Mouse (Mus musculus): ENCODE data around the gene 1700025F22Rik. TPM values are rescaled to one million over a fixed set of nuclear protein-coding genes. Genes with fewer than 3 reads are reported as not detected.
A peak's percentile ranks its signal among the peaks of the same experiment; 100 is the strongest.
"Not testable (repeated sequence)": the region's sequence is repeated elsewhere in the genome, so short reads cannot be mapped to it uniquely, and the experiment has no call there.

1700025F22Rik gene
- polyA plus RNA-seq, 1 experiment from 2014 or later: not detected

DNA sequence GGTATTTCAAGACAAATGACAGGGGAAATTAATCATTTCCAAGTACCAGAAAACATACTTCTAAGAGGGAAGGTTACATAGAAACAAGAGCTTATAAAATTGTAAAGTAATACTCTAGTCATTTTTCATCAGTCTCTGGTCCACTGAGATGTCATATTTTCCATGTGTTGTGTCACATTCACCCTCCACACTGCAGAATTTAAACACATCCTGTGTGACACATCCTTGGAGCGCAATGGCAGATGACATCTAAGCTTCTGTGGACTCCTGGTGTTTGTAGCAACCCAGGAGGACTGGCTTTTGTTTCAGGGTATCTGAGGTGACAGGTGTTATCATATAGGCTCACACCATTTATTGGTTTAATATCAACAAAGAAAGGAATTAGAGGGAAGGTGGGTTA, 35.4 kb downstream of the 1700025F22Rik start:
- Histone ChIP-seq H3K27me3 (ENCODE audit: control insufficient read depth, insufficient read depth, low read length) (no peaks in the 10 kb centered on the region), H3K4me2 (replicated peaks; ENCODE audit: low read depth, low read length) (no peak overlapping the region)
- 96% methylated on average over 1 of the region's 1 CpGs for WGBS

DNA sequence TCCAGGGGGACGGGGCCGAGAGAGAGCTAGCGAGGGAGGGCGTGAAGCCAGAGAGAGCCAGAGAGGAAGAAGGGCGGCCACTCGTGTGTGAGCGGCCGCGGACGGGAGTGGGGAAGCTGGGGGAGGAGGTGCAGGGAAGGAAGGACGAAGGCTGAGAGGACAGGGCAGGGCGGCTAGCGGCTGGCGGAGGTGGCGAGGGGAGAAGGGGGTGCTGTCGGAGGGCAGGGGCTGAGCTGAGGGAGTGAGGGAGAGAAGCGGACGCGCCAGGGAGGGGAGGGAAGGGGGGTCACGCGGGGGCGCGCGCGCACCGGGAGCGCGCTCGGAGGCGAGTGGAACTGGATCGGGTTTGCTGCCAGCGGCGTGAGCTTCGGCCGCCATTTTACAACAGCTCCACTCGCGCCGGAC, 44.1 kb downstream of the 1700025F22Rik start:
- H3K4me3 ChIP-seq (ENCODE audit: low read depth, low read length): peak overlapping the region; percentile 27; the same call in 1 of the 2 replicates
- H3K4me2 ChIP-seq (replicated peaks; ENCODE audit: low read depth, low read length): peak overlapping the region; percentile 31; the same call in 1 of the 2 replicates
- peak; percentile 43 for DNase-seq (ENCODE audit: low spot score)
- H3K27ac ChIP-seq (ENCODE audit: low read depth, low read length); H3K9me3 ChIP-seq (ENCODE audit: control insufficient read depth, low read length); H3K4me1 ChIP-seq (replicated peaks; ENCODE audit: control insufficient read depth, insufficient read depth, low read length); H3K27me3 ChIP-seq (ENCODE audit: control insufficient read depth, insufficient read depth, low read length); H3K36me3 ChIP-seq (ENCODE audit: control insufficient read depth, insufficient read depth, low read length): not testable (repeated sequence)
- peak overlapping the region; percentile 37; the same call in 1 of the 2 replicates for H3K9ac ChIP-seq (ENCODE audit: low read depth, low read length)
- peak; percentile 99 for ATAC-seq (ENCODE audit: low FRiP score)
- WGBS: 6% methylated on average over 8 of the region's 38 CpGs

More for the DNA sequence above, 35.4 kb downstream of the 1700025F22Rik start:
- DNase-seq (ENCODE audit: low spot score) (no peak), ATAC-seq (ENCODE audit: low FRiP score) (no peak)
- H3K27ac ChIP-seq (ENCODE audit: low read depth, low read length): no peak overlapping the region
- no peaks in the 10 kb centered on the region for H3K4me1 ChIP-seq (replicated peaks; ENCODE audit: control insufficient read depth, insufficient read depth, low read length)
- no peaks in the 10 kb centered on the region for H3K9me3 ChIP-seq (ENCODE audit: control insufficient read depth, low read length)
- H3K36me3 ChIP-seq (ENCODE audit: control insufficient read depth, insufficient read depth, low read length): no peaks in the 10 kb centered on the region
- H3K9ac ChIP-seq (ENCODE audit: low read depth, low read length): no peak overlapping the region
- no peak overlapping the region for H3K4me3 ChIP-seq (ENCODE audit: low read depth, low read length)

DNA sequence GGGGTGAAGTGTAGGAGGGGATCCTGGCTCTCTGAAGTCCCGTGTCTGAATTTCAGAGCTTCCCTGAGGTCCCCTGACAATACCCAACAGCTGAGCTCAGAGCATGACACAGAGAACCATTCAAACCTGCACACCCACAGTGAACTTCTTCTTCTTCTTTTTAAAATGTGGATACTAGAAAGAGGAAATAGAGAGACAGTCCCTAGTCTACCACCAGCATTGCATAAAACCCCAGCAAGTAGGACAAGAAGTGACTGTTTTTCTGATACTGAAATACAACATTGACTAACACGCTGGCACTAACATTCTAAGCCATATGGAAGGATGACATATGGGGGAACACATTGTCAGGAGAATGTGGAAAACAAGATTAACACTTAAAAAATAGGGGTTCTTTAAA, 45.8 kb downstream of the 1700025F22Rik start:
- Histone ChIP-seq H3K27ac (ENCODE audit: low read depth, low read length) (no peak overlapping the region), H3K4me1 (replicated peaks; ENCODE audit: control insufficient read depth, insufficient read depth, low read length) (no peaks in the 10 kb centered on the region), H3K9ac (ENCODE audit: low read depth, low read length) (no peak overlapping the region), H3K36me3 (ENCODE audit: control insufficient read depth, insufficient read depth, low read length) (no peaks in the 10 kb centered on the region), H3K27me3 (ENCODE audit: control insufficient read depth, insufficient read depth, low read length) (no peaks in the 10 kb centered on the region), H3K4me2 (replicated peaks; ENCODE audit: low read depth, low read length) (no peak overlapping the region), H3K4me3 (ENCODE audit: low read depth, low read length) (no peak overlapping the region), H3K9me3 (ENCODE audit: control insufficient read depth, low read length) (no peaks in the 10 kb centered on the region)
- DNase-seq (ENCODE audit: low spot score): no peak
- WGBS: 86% methylated on average over 2 of the region's 2 CpGs
- ATAC-seq (ENCODE audit: low FRiP score): no peak

DNA sequence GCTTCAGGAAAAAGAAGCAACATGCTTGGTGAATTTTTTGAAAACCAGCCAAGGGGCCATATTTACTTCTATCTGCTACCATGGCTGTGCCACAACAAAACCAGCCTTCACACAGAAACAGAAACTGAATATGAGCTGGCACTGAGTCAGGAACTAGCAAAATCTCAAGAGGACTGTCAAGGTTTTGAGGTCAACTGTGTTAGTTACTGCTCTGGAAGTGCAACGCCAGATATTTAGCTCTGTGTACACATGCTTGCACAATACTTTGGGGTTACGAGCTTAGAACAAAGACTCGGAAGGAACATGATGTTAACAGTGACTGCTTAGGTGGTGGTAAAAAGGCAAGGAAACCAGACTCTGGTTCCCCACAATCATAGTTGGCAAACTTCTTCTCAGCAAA, 57.4 kb downstream of the 1700025F22Rik start:
- H3K27ac ChIP-seq (ENCODE audit: low read depth, low read length): no peak overlapping the region
- DNase-seq (ENCODE audit: low spot score) (no peak), ATAC-seq (ENCODE audit: low FRiP score) (no peak)
- H3K9ac ChIP-seq (ENCODE audit: low read depth, low read length): no peak overlapping the region
- no peaks in the 10 kb centered on the region for H3K27me3 ChIP-seq (ENCODE audit: control insufficient read depth, insufficient read depth, low read length)
- no peak overlapping the region for H3K4me3 ChIP-seq (ENCODE audit: low read depth, low read length)
- H3K4me1 ChIP-seq (replicated peaks; ENCODE audit: control insufficient read depth, insufficient read depth, low read length): no peaks in the 10 kb centered on the region
- H3K9me3 ChIP-seq (ENCODE audit: control insufficient read depth, low read length): no peaks in the 10 kb centered on the region
- 87% methylated on average over 3 of the region's 3 CpGs for WGBS
- H3K36me3 ChIP-seq (ENCODE audit: control insufficient read depth, insufficient read depth, low read length): no peaks in the 10 kb centered on the region
- no peak overlapping the region for H3K4me2 ChIP-seq (replicated peaks; ENCODE audit: low read depth, low read length)

DNA sequence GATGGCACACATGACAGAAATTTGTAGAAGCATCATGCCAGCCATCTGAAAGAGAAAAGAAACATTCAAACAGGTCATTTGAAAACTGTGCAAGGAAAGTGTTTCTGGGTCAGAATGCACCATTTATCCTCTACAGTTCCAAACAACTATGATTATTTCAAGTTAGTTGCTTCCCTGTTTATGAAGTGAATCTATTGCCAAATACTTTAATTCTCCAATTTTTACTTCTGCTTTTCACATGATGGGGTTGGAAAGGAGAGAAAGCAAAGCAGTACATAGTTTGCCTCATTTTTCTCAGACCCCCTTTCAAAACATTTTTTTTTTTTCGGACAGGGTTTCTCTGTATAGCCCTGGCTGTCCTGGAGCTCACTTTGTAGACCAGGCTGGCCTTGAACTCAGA, 63.2 kb downstream of the 1700025F22Rik start:
- Histone ChIP-seq H3K27me3 (ENCODE audit: control insufficient read depth, insufficient read depth, low read length) (no peaks in the 10 kb centered on the region), H3K9ac (ENCODE audit: low read depth, low read length) (no peak overlapping the region), H3K36me3 (ENCODE audit: control insufficient read depth, insufficient read depth, low read length) (no peaks in the 10 kb centered on the region), H3K4me1 (replicated peaks; ENCODE audit: control insufficient read depth, insufficient read depth, low read length) (no peaks in the 10 kb centered on the region), H3K4me3 (ENCODE audit: low read depth, low read length) (no peak overlapping the region), H3K4me2 (replicated peaks; ENCODE audit: low read depth, low read length) (no peak overlapping the region), H3K27ac (ENCODE audit: low read depth, low read length) (no peak overlapping the region), H3K9me3 (ENCODE audit: control insufficient read depth, low read length) (no peaks in the 10 kb centered on the region)
- WGBS: 68% methylated on average over 1 of the region's 1 CpGs
- ATAC-seq (ENCODE audit: low FRiP score): no peak
- DNase-seq (ENCODE audit: low spot score): no peak

DNA sequence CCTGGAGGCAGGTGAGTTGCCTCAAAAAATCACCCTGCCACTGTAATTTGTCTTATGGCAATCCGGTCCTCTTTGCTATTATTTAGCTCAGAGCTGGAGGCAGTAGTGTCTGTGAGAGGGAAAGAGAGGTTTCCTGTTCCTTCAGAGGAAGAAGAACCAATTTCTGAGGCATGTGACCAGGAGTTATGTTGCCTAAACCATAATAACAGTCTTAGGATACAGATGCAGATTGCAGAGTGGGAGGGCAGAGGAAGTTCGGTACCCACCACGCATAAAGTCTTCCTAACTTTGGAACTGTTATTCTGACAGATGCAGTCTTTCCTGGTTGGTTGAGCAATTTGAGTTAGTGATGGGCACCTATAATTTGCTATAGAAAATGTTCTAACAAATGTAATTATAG, 66.7 kb downstream of the 1700025F22Rik start:
- Histone ChIP-seq H3K4me3 (ENCODE audit: low read depth, low read length) (no peak overlapping the region), H3K9ac (ENCODE audit: low read depth, low read length) (no peak overlapping the region), H3K36me3 (ENCODE audit: control insufficient read depth, insufficient read depth, low read length) (no peaks in the 10 kb centered on the region), H3K27ac (ENCODE audit: low read depth, low read length) (no peak overlapping the region), H3K9me3 (ENCODE audit: control insufficient read depth, low read length) (no peaks in the 10 kb centered on the region), H3K4me2 (replicated peaks; ENCODE audit: low read depth, low read length) (no peak overlapping the region), H3K4me1 (replicated peaks; ENCODE audit: control insufficient read depth, insufficient read depth, low read length) (no peaks in the 10 kb centered on the region), H3K27me3 (ENCODE audit: control insufficient read depth, insufficient read depth, low read length) (peaks cover 2% of the 10 kb centered on the region; the same call in 1 of the 2 replicates)
- no peak for ATAC-seq (ENCODE audit: low FRiP score)
- no peak for DNase-seq (ENCODE audit: low spot score)
- 86% methylated on average over 3 of the region's 3 CpGs for WGBS

DNA sequence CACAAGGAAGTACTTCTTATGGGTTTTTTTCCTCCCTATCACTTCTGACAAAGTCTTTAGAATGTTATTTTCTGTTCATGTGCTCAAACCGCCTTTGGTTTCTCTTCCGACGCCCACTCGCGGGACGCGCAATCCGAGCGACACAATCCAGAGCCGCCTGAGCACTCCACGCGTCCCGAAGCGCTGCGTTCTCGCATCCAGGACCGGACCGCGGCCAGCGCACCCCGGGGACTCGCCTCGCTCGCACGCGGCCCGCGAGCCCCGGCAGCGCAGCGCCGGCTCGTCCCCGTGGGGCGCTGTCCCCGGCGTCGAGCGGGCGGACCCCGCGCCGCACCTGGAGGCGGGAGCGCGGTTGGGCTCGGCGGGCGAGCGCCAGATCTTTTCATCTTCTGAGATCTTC, 73.0 kb downstream of the 1700025F22Rik start:
- WGBS: 7% methylated on average over 38 of the region's 50 CpGs
- Histone ChIP-seq H3K4me3 (ENCODE audit: low read depth, low read length) (peak overlapping the region; percentile 12; the same call in 1 of the 2 replicates), H3K4me2 (replicated peaks; ENCODE audit: low read depth, low read length) (peak overlapping the region; percentile 34; the same call in 1 of the 2 replicates)
- peak; percentile 12 for DNase-seq (ENCODE audit: low spot score)
- ATAC-seq (ENCODE audit: low FRiP score); H3K36me3 ChIP-seq (ENCODE audit: control insufficient read depth, insufficient read depth, low read length); H3K9ac ChIP-seq (ENCODE audit: low read depth, low read length); H3K4me1 ChIP-seq (replicated peaks; ENCODE audit: control insufficient read depth, insufficient read depth, low read length); H3K27me3 ChIP-seq (ENCODE audit: control insufficient read depth, insufficient read depth, low read length); H3K27ac ChIP-seq (ENCODE audit: low read depth, low read length); H3K9me3 ChIP-seq (ENCODE audit: control insufficient read depth, low read length): not testable (repeated sequence)

Other genes with a start within 250 kb of the 1700025F22Rik start
- gene Zp1, start 244.7 kb downstream of the 1700025F22Rik start, polyA plus RNA-seq (2014; fragmentation: Nextera tagmentation; extraction: Ambion mirVana): not detected in 2 replicates
- gene Ptgdr2, start 228.2 kb downstream of the 1700025F22Rik start, polyA plus RNA-seq (2014; fragmentation: Nextera tagmentation; extraction: Ambion mirVana): 0.10 TPM in 1 of 2 replicates, not detected in the other
- 17.5 and 20.1 TPM in 2 replicates for gene Ccdc86, start 216.1 kb downstream of the 1700025F22Rik start, polyA plus RNA-seq (2014; fragmentation: Nextera tagmentation; extraction: Ambion mirVana)
- gene Ms4a10, start 190.7 kb downstream of the 1700025F22Rik start, polyA plus RNA-seq (2014; fragmentation: Nextera tagmentation; extraction: Ambion mirVana): 0.17 TPM in 1 of 2 replicates, not detected in the other
- not detected in 2 replicates for gene Ms4a15, start 172.1 kb downstream of the 1700025F22Rik start, polyA plus RNA-seq (2014; fragmentation: Nextera tagmentation; extraction: Ambion mirVana)
- not detected in 2 replicates for gene Ms4a18, start 147.3 kb downstream of the 1700025F22Rik start, polyA plus RNA-seq (2014; fragmentation: Nextera tagmentation; extraction: Ambion mirVana)
- not detected in 2 replicates for gene Ms4a8a, start 84.2 kb downstream of the 1700025F22Rik start, polyA plus RNA-seq (2014; fragmentation: Nextera tagmentation; extraction: Ambion mirVana)
- not detected in 2 replicates for gene 1700017D01Rik, start 34.4 kb downstream of the 1700025F22Rik start, polyA plus RNA-seq (2014; fragmentation: Nextera tagmentation; extraction: Ambion mirVana)
- gene Ms4a13, start 31.4 kb upstream of the 1700025F22Rik start, polyA plus RNA-seq (2014; fragmentation: Nextera tagmentation; extraction: Ambion mirVana): not detected in 2 replicates
- gene Ms4a12, start 67.1 kb upstream of the 1700025F22Rik start, polyA plus RNA-seq (2014; fragmentation: Nextera tagmentation; extraction: Ambion mirVana): not detected in 2 replicates
- gene Ms4a1, start 100.9 kb upstream of the 1700025F22Rik start, polyA plus RNA-seq (2014; fragmentation: Nextera tagmentation; extraction: Ambion mirVana): not detected in 2 replicates
- not detected in 2 replicates for gene Ms4a5, start 118.6 kb upstream of the 1700025F22Rik start, polyA plus RNA-seq (2014; fragmentation: Nextera tagmentation; extraction: Ambion mirVana)
- gene Ms4a14, start 149.1 kb upstream of the 1700025F22Rik start, polyA plus RNA-seq (2014; fragmentation: Nextera tagmentation; extraction: Ambion mirVana): 0.03 and 0.12 TPM in 2 replicates
- gene Ms4a7, start 170.8 kb upstream of the 1700025F22Rik start, polyA plus RNA-seq (2014; fragmentation: Nextera tagmentation; extraction: Ambion mirVana): 1.7 and 1.9 TPM in 2 replicates
- 0.98 and 2.8 TPM in 2 replicates for gene Ms4a4a, start 210.2 kb upstream of the 1700025F22Rik start, polyA plus RNA-seq (2014; fragmentation: Nextera tagmentation; extraction: Ambion mirVana)
- not detected in 2 replicates for gene Ms4a4c, start 239.4 kb upstream of the 1700025F22Rik start, polyA plus RNA-seq (2014; fragmentation: Nextera tagmentation; extraction: Ambion mirVana)

All from hindbrain, embryonic 11.5 days (tissue).